ENCODE assay signal across 11 mouse cellular contexts in the genomic region with DNA sequence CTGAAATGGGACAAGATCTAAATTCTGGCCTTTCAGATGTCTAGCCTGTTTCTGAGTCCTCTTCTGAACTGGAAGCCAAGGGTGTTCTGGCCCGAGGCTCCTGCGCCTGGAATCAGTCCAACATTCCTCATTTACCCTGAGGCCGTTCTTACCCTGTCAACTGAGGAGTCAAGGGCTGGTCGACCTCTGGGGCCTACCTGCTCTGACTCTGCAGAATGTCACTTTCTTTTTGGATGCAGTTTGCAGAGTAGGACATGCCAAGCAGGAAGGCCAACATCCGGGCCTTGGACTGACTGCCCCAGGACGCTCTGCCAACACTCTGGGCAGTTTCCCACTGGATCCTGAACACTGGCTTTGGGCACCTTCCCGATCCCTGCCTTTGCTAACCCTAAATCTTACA.
DNase-seq lines count a peak whose midpoint lies in the region.
"Had no signal": no experiment of that assay in that cellular context is flagged by ENCODE, and none has a peak within 500 bp of the region (broad histone marks: within the 10 kb centered on the region; RNA-seq: fewer than 3 reads in every experiment).

No protein-coding gene starts in this region.

- intact Hi-C loops in heart, postnatal 36 days (cut with DNase I) = no loop called here

- H3K36me3 ChIP-seq in embryonic facial prominence, embryonic 10.5 days (replicated peaks) = no peaks in the 10 kb centered on the region
- H3K36me3 ChIP-seq: neural tube, embryonic 15.5 days; stomach, embryonic 15.5 days had no signal

- H3K4me1 ChIP-seq in embryonic facial prominence, embryonic 10.5 days = no peaks in the 10 kb centered on the region
- H3K4me1 ChIP-seq: neural tube, embryonic 15.5 days; stomach, embryonic 15.5 days had no signal

- H3K27ac ChIP-seq in embryonic facial prominence, embryonic 10.5 days (replicated peaks) = no peak overlapping the region
- H3K27ac ChIP-seq: left cerebral cortex, adult 2 months; neural tube, embryonic 15.5 days; stomach, embryonic 15.5 days had no signal

- H3K27me3 ChIP-seq in embryonic facial prominence, embryonic 10.5 days (replicated peaks; ENCODE audit: low read depth, poor library complexity, severe bottlenecking) = peaks cover 39% of the 10 kb centered on the region
- H3K27me3 ChIP-seq: neural tube, embryonic 15.5 days; stomach, embryonic 15.5 days had no signal

- WGBS in embryonic facial prominence, embryonic 10.5 days = 72% methylated on average over 7 of the region's 7 CpGs

- DNase-seq in ovary, postnatal 36 days (ENCODE audit: low spot score) = peak; percentile 15
- no peak for DNase-seq in ovary, postnatal 10 days (ENCODE audit: low spot score)
- DNase-seq in gastrocnemius, adult 8-10 months (ENCODE audit: low spot score in 2 of 2) = peak; percentile 4 to 32
- DNase-seq in heart, postnatal 36 days = peak; percentile 11 to 16
- peak; percentile 9 to 22 for DNase-seq in lung, postnatal 4 days
- no peak for DNase-seq in spleen, postnatal 4 days (ENCODE audit: low spot score in 2 of 2)
- no peak for DNase-seq in cerebellum, adult 11-12 months
- no peak for DNase-seq in embryonic facial prominence, embryonic 10.5 days (ENCODE audit: low spot score)

- H3K4me3 ChIP-seq in embryonic facial prominence, embryonic 10.5 days = no peak overlapping the region
- H3K4me3 ChIP-seq: left cerebral cortex, adult 2 months; neural tube, embryonic 15.5 days; stomach, embryonic 15.5 days had no signal

- H3K9me3 ChIP-seq in embryonic facial prominence, embryonic 10.5 days = no peaks in the 10 kb centered on the region
- H3K9me3 ChIP-seq: neural tube, embryonic 15.5 days; stomach, embryonic 15.5 days had no signal

Comparison
In these comparisons a context has a peak if more than half of its experiments do, and no peak if none do; other contexts are left out.
1. DNase-seq: peak in ovary, postnatal 36 days (single experiment), gastrocnemius, adult 8-10 months (2 of 2), heart, postnatal 36 days (2 of 2) and lung, postnatal 4 days (2 of 2); none in ovary, postnatal 10 days (single experiment), spleen, postnatal 4 days (0 of 2), cerebellum, adult 11-12 months (single experiment) and embryonic facial prominence, embryonic 10.5 days (single experiment).